Mouse (Mus musculus): ENCODE results near the gene Retreg3. TPM values are rescaled to one million over a fixed set of nuclear protein-coding genes. Genes with fewer than 3 reads are reported as not detected.

Retreg3 gene
- polyA plus RNA-seq, 1 experiment from 2014 or later, result 18.4 TPM

GRCm38 (mm10) chr11:101046440-101046839 is 73.3 kb downstream of the Retreg3 start:
- Histone ChIP-seq H3K9me3 (ENCODE audit: control insufficient read depth, low read length) (no peaks in the 10 kb centered on the region), H3K4me2 (ENCODE audit: low read depth, low read length) (no peak overlapping the region), H3K27ac (ENCODE audit: low read length) (no peak overlapping the region), H3K9ac (ENCODE audit: low read length) (no peak overlapping the region), H3K4me1 (replicated peaks; ENCODE audit: control insufficient read depth, insufficient read depth, low read length) (no peaks in the 10 kb centered on the region), H3K36me3 (ENCODE audit: control insufficient read depth, insufficient read depth, low read length) (peaks cover 44% of the 10 kb centered on the region), H3K4me3 (ENCODE audit: low read length) (no peak overlapping the region), H3K27me3 (ENCODE audit: control insufficient read depth, insufficient read depth, low read depth, low read length) (no peaks in the 10 kb centered on the region)
- no peak for ATAC-seq (ENCODE audit: low read depth)
- whole genome bisulfite sequencing, result 49% methylated on average over 9 of the region's 9 CpGs

Small RNA genes within 50 kb of the gene (microRNA-seq; reads per million reads assigned to microRNA genes)
- not detected for gene Gm27626

Other genes starting within 250 kb of the Retreg3 start
- 58.5 and 63.7 TPM in 2 replicates for gene Stat3, start 180.4 kb downstream of the Retreg3 start, polyA plus RNA-seq (2015; fragmentation: Nextera tagmentation; extraction: Ambion mirVana)
- 461 and 464 TPM in 2 replicates for gene Cavin1, start 149.0 kb downstream of the Retreg3 start, polyA plus RNA-seq (2015; fragmentation: Nextera tagmentation; extraction: Ambion mirVana)
- 36.7 and 36.9 TPM in 2 replicates for gene Atp6v0a1, start 110.4 kb downstream of the Retreg3 start, polyA plus RNA-seq (2015; fragmentation: Nextera tagmentation; extraction: Ambion mirVana)
- 20.6 and 23.1 TPM in 2 replicates for gene Naglu, start 49.9 kb downstream of the Retreg3 start, polyA plus RNA-seq (2015; fragmentation: Nextera tagmentation; extraction: Ambion mirVana)
- gene Hsd17b1, start 41.5 kb downstream of the Retreg3 start, polyA plus RNA-seq (2015; fragmentation: Nextera tagmentation; extraction: Ambion mirVana), result 0.15 and 0.19 TPM in 2 replicates
- gene Coasy, start 37.3 kb downstream of the Retreg3 start, polyA plus RNA-seq (2015; fragmentation: Nextera tagmentation; extraction: Ambion mirVana), result 39.7 and 45.1 TPM in 2 replicates
- 41.3 and 60.3 TPM in 2 replicates for gene Mlx, start 32.6 kb downstream of the Retreg3 start, polyA plus RNA-seq (2015; fragmentation: Nextera tagmentation; extraction: Ambion mirVana)
- gene Psmc3ip, start 24.5 kb downstream of the Retreg3 start, polyA plus RNA-seq (2015; fragmentation: Nextera tagmentation; extraction: Ambion mirVana), result 29.3 and 32.3 TPM in 2 replicates
- 70.6 and 82.1 TPM in 2 replicates for gene Tubg1, start within 50 bp of the Retreg3 start, polyA plus RNA-seq (2015; fragmentation: Nextera tagmentation; extraction: Ambion mirVana)
- 3.1 TPM in 2 replicates for gene Tubg2, start 36.0 kb upstream of the Retreg3 start, polyA plus RNA-seq (2015; fragmentation: Nextera tagmentation; extraction: Ambion mirVana)
- 1.1 and 1.2 TPM in 2 replicates for gene Cntnap1, start 50.6 kb upstream of the Retreg3 start, polyA plus RNA-seq (2015; fragmentation: Nextera tagmentation; extraction: Ambion mirVana)
- gene Plekhh3, start 51.5 kb upstream of the Retreg3 start, polyA plus RNA-seq (2015; fragmentation: Nextera tagmentation; extraction: Ambion mirVana), result 17.0 and 17.1 TPM in 2 replicates
- gene Ccr10, start 55.5 kb upstream of the Retreg3 start, polyA plus RNA-seq (2015; fragmentation: Nextera tagmentation; extraction: Ambion mirVana), result 0.23 and 0.35 TPM in 2 replicates
- gene Ezh1, start 106.6 kb upstream of the Retreg3 start, polyA plus RNA-seq (2015; fragmentation: Nextera tagmentation; extraction: Ambion mirVana), result 19.4 and 20.8 TPM in 2 replicates
- 312 and 337 TPM in 2 replicates for gene Ramp2, start 126.1 kb upstream of the Retreg3 start, polyA plus RNA-seq (2015; fragmentation: Nextera tagmentation; extraction: Ambion mirVana)
- gene Vps25, start 133.8 kb upstream of the Retreg3 start, polyA plus RNA-seq (2015; fragmentation: Nextera tagmentation; extraction: Ambion mirVana), result 132 and 135 TPM in 2 replicates
- gene Wnk4, start 140.7 kb upstream of the Retreg3 start, polyA plus RNA-seq (2015; fragmentation: Nextera tagmentation; extraction: Ambion mirVana), result 5.3 and 5.8 TPM in 2 replicates
- gene Cntd1, start 159.1 kb upstream of the Retreg3 start, polyA plus RNA-seq (2015; fragmentation: Nextera tagmentation; extraction: Ambion mirVana), result 1.9 and 3.2 TPM in 2 replicates
- gene Coa3, start 159.2 kb upstream of the Retreg3 start, polyA plus RNA-seq (2015; fragmentation: Nextera tagmentation; extraction: Ambion mirVana), result 184 and 187 TPM in 2 replicates
- gene Becn1, start 182.4 kb upstream of the Retreg3 start, polyA plus RNA-seq (2015; fragmentation: Nextera tagmentation; extraction: Ambion mirVana), result 136 and 151 TPM in 2 replicates
- gene Psme3, start 196.3 kb upstream of the Retreg3 start, polyA plus RNA-seq (2015; fragmentation: Nextera tagmentation; extraction: Ambion mirVana), result 94.0 and 101 TPM in 2 replicates
- gene Aoc2, start 205.2 kb upstream of the Retreg3 start, polyA plus RNA-seq (2015; fragmentation: Nextera tagmentation; extraction: Ambion mirVana), result 0.92 and 1.2 TPM in 2 replicates
- gene Aoc3, start 210.7 kb upstream of the Retreg3 start, polyA plus RNA-seq (2015; fragmentation: Nextera tagmentation; extraction: Ambion mirVana), result 1.9 and 2.2 TPM in 2 replicates
- gene G6pc, start 247.7 kb upstream of the Retreg3 start, polyA plus RNA-seq (2015; fragmentation: Nextera tagmentation; extraction: Ambion mirVana), result not detected in 2 replicates